Mouse (Mus musculus): ENCODE results near the gene Krtap28-13.

GRCm38 (mm10) chr1:83099160-83099559 is 38.4 kb downstream of the Krtap28-13 start:
- TF ChIP-seq CTCF (IDR thresholded peaks at IDR 0.05; ENCODE audit: control insufficient read depth, insufficient read depth, low read length), result no peak
- no peak for TF ChIP-seq POLR2A (IDR thresholded peaks at IDR 0.05; ENCODE audit: borderline replicate concordance, control insufficient read depth, low read depth, low read length)
